Mouse (Mus musculus) neural tube, embryonic 11.5 days (tissue): ENCODE measurements around the gene Zdhhc12. TPM values are rescaled to one million over a fixed set of nuclear protein-coding genes. Genes with fewer than 3 reads are reported as not detected.
"Not testable (repeated sequence)": the region's sequence is repeated elsewhere in the genome, so short reads cannot be mapped to it uniquely, and the experiment has no call there.

Experiments used
- ATAC-seq: fragments of 200-750 bp; cut with Nextera tagmentation; 2 replicates; pipeline ENCODE4 v1.8.0; 2017; ENCODE audit warnings: moderate number of reproducible peaks, mild to moderate bottlenecking, moderate TSS enrichment, moderate library complexity; ENCODE audit not compliant: insufficient read depth, low FRiP score, low TSS enrichment
- DNase-seq: peaks from one replicate; pipeline ENCODE4 v3.0.0-alpha.2; 2015; ENCODE audit warnings: low spot score
- H3K27ac ChIP-seq: fragments of 300-500 bp; sonication (generic); 2 replicates; pipeline ENCODE4 v1.5.1; 2014; ENCODE audit warnings: low read depth, mild to moderate bottlenecking, low read length
- H3K27me3 ChIP-seq: fragments of 300-500 bp; sonication (generic); 2 replicates; pipeline ENCODE4 v1.6.1; 2014; ENCODE audit warnings: mild to moderate bottlenecking, low read length, mixed read lengths; ENCODE audit not compliant: control insufficient read depth, insufficient read depth
- H3K36me3 ChIP-seq: fragments of 300-500 bp; sonication (generic); 2 replicates; pipeline ENCODE4 v1.6.1; 2014; ENCODE audit warnings: mild to moderate bottlenecking, low read length, moderate library complexity, mixed read lengths; ENCODE audit not compliant: control insufficient read depth, insufficient read depth
- H3K4me1 ChIP-seq: fragments of 300-500 bp; sonication (generic); 2 replicates; pipeline ENCODE4 v1.6.1; 2014; ENCODE audit warnings: low read length, mixed read lengths; ENCODE audit not compliant: control insufficient read depth, insufficient read depth
- H3K4me2 ChIP-seq: fragments of 300-500 bp; sonication (generic); 2 replicates; pipeline ENCODE4 v1.6.1; 2014; ENCODE audit warnings: low read depth, mild to moderate bottlenecking, moderate library complexity
- H3K4me3 ChIP-seq: fragments of 300-500 bp; sonication (generic); 2 replicates; pipeline ENCODE4 v1.5.1; 2014; ENCODE audit warnings: low read depth, low read length
- H3K9ac ChIP-seq: fragments of 300-500 bp; sonication (generic); 2 replicates; pipeline ENCODE4 v1.6.1; 2014; ENCODE audit warnings: mild to moderate bottlenecking, low read length
- H3K9me3 ChIP-seq: fragments of 300-500 bp; sonication (generic); 2 replicates; pipeline ENCODE4 v1.6.1; 2016; ENCODE audit warnings: low read length; ENCODE audit not compliant: control insufficient read depth
- WGBS: fragments of 180-500 bp; shearing (Covaris S2); extraction: QIAGEN DNeasy Blood & Tissue Kit; methylation state at CpG from one replicate; pipeline ENCODE4 v1.1.7; 2014; 5-methylcytosine and 5-hydroxymethylcytosine counted together
- polyA plus RNA-seq: library from polyadenylated mRNA; unstranded; fragments of >200 nt; fragmentation: Nextera tagmentation; extraction: Ambion mirVana; gene quantifications from 2 replicates; pipeline ENCODE4 v1.2.1, GENCODE M21; 2014

Gene Zdhhc12
- polyA plus RNA-seq, 1 experiment from 2014 or later: 31.1 TPM

DNA sequence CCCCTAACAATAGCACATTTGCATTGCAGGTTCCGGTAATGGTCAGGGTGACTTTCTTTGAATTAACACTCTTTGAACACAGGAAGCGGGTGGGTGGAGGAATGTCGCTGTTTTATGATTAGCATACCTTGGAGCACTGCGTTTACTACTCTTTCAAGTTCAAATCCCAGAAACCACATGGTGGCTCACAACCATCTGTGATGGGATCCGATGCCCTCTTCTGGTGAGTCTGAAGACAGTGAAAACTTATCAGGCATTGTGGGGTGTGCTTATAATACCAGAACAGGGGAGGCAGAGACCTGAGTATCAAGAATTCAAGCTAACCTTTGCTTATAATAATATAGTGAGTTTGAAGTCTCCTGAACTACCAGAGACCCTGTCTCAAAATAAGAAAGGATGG lies 37.8 kb upstream of the Zdhhc12 start:
- H3K27me3 ChIP-seq, ATAC-seq, H3K4me2 ChIP-seq, H3K9me3 ChIP-seq, H3K4me3 ChIP-seq, H3K27ac ChIP-seq, DNase-seq, H3K36me3 ChIP-seq, H3K9ac ChIP-seq: not testable (repeated sequence)
- WGBS: 64% methylated on average over 5 of the region's 5 CpGs
- peaks cover 12% of the 10 kb centered on the region for H3K4me1 ChIP-seq

DNA sequence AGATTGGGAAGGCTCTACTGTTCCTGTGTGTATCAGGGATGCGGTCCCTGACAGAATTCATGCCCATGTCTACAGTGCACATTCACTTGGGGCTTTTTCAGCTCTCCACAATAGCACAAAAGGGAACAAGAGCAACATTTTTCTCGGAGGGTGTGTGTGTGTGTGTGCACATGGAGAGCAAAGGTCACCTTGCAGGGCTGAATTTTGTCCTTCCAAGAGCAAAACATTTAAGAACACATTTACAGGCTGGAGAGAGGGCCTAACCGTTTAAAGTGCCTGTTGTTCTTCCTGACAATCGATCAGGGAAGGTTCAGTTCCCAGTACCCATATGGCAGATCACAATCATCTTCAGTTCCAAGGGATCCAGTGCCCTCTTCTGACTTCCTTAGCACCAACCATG lies 36.7 kb upstream of the Zdhhc12 start:
- no peaks in the 10 kb centered on the region for H3K9me3 ChIP-seq
- H3K9ac ChIP-seq: no peak overlapping the region
- no peaks in the 10 kb centered on the region for H3K36me3 ChIP-seq
- no peak overlapping the region for H3K4me3 ChIP-seq
- no peak for ATAC-seq
- WGBS: 86% methylated on average over 4 of the region's 4 CpGs
- H3K4me1 ChIP-seq: peaks cover 10% of the 10 kb centered on the region
- no peak for DNase-seq
- no peaks in the 10 kb centered on the region for H3K27me3 ChIP-seq
- H3K27ac ChIP-seq: no peak overlapping the region
- no peak overlapping the region for H3K4me2 ChIP-seq

DNA sequence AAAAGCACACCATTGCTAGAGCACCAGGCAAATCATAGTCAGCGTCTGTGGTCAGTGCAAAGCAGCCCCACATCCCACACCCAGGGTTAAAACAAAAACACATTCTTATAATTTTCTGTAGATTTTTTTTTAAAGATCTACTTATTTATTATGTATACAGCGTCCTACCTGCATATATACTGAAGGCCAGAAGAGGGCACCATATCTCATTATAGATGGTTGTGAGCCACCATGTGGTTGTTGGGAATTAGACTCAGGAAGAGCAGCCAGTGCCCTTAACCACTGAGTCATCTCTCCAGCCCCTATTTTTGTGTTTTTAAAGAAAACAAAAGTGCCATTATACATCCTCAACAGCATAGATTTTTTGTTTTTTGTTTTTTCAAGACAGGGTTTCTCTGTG lies 35.3 kb upstream of the Zdhhc12 start:
- DNase-seq (peak; percentile 42), ATAC-seq (no peak)
- Histone ChIP-seq H3K4me1 (peaks cover 2% of the 10 kb centered on the region), H3K27ac (no peak overlapping the region), H3K4me3 (no peak overlapping the region), H3K9me3 (no peaks in the 10 kb centered on the region), H3K9ac (no peak overlapping the region), H3K36me3 (no peaks in the 10 kb centered on the region), H3K4me2 (no peak overlapping the region), H3K27me3 (no peaks in the 10 kb centered on the region)
- WGBS: 30% methylated on average over 2 of the region's 2 CpGs

DNA sequence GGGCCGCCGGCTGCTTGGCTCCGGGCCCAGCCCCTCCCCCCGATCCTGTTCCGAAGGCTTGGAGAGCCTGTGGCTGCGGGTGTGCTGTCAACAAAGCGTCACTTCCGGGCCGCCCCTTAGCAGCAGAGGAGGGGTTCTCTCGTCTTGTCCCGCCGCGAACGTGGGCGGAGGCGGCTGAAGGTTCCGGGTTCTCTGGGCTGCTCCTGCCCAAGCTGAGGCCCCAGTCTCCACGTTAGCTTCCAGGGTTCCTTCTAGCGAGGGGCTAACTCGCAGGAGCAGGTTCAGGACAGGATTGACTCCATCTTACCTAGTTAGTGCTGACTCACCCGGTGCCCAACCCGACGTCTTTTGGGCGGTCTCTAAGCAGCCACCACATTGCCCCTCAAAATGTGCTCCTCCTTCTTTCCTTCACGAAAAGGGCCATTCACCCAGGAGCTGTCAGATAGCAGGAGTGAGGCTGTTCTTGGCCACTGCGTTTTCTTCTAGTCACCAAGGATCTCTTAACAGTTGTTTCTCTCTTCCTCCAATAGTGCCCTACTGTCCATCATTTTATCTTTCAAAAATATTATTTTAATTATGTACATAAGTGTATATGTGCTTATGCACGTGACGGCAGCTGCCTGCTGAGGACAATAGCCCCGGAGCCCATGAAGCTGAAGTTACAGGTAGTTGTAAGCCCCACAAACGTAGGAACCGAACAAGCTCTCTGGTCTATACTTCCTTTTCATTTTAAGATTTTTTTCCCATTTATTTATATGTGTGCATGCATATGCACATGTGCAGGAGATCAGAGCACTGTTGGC lies 31.2 kb upstream of the Zdhhc12 start, which contains the start of gene Zer1:
Gene Zer1, minus strand, starts transcription at position 114 of the 803 bp plus-strand sequence.
- Histone ChIP-seq H3K4me3 (peak within 1 kb of the TSS; percentile 83), H3K36me3 (no peaks in the 10 kb centered on the region), H3K27me3 (no peaks in the 10 kb centered on the region), H3K9ac (peak within 1 kb of the TSS; percentile 86), H3K27ac (peak within 1 kb of the TSS; percentile 62; the same call in 1 of the 2 replicates), H3K9me3 (no peaks in the 10 kb centered on the region), H3K4me1 (peaks cover 10% of the 10 kb centered on the region), H3K4me2 (peak within 1 kb of the TSS; percentile 91)
- ATAC-seq (peak; percentile 91), DNase-seq (peak; percentile 90)
- 11% methylated on average over 31 of the region's 31 CpGs for WGBS

DNA sequence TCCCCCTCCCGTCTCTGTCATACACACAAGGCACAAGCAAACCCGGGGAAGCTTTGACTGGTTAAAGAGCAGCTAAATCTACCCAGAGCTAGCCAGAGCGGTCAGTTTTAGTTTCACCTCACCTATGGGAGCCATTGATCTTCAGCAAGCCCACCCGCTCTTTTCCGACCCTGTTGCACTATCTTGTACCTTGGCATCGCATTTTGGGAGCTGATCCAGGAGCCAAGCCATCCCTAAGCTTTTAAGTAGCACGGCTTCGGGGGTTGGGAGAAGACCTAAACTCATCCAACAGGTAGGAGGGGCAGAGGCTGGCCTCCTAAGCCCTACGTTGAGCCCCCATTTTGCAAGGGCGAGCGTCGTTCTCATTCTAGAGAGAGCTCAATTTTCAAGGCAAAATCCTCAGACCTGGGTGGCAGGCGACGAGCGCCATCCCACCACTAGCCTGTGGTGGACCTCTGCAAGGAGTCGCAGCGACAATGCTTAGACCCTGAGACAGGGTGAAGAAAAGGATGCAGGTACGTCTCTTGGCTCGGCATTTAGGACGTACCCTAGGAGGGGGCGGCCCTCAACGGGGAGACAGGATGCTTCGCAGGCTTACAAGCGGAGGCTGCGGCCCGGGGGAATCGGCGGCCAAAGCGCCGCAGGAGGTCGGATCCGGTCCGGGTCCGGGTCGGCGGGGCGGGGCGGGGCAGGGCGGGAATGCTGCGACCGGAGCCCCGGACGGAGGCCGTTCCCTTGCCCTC lies 30.5 kb upstream of the Zdhhc12 start:
- H3K4me2 ChIP-seq: peak overlapping the region; percentile 91
- H3K36me3 ChIP-seq: no peaks in the 10 kb centered on the region
- ATAC-seq (peak; percentile 64), DNase-seq (no peak)
- no peaks in the 10 kb centered on the region for H3K27me3 ChIP-seq
- peaks cover 15% of the 10 kb centered on the region for H3K4me1 ChIP-seq
- peak overlapping the region; percentile 62; the same call in 1 of the 2 replicates for H3K27ac ChIP-seq
- H3K4me3 ChIP-seq: peak overlapping the region; percentile 83
- H3K9ac ChIP-seq: peak overlapping the region; percentile 86
- no peaks in the 10 kb centered on the region for H3K9me3 ChIP-seq
- 2% methylated on average over 44 of the region's 44 CpGs for WGBS

DNA sequence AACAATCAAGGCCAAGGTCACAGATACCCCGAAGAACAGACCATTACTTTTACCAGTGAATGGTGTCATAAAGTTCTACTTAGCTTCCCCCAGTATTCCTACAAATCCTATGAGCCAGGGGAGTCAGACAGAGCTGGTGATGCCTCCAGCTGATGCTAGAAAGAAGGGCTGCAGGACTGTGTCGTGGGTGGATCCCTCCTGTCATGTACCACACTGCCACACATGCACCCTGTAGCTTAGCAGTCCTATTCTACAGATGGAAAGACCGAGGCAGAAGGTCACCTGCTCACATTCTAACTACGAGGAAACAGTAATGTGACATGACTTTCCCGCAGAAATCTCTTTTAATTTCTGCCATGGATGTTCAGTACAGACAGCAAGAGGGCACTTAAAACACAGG lies 29.3 kb upstream of the Zdhhc12 start:
- Histone ChIP-seq H3K4me2 (no peak overlapping the region), H3K4me1 (peaks cover 15% of the 10 kb centered on the region), H3K4me3 (no peak overlapping the region), H3K36me3 (no peaks in the 10 kb centered on the region), H3K27ac (no peak overlapping the region), H3K27me3 (no peaks in the 10 kb centered on the region), H3K9ac (no peak overlapping the region), H3K9me3 (no peaks in the 10 kb centered on the region)
- DNase-seq (no peak), ATAC-seq (no peak)
- WGBS: 83% methylated on average over 5 of the region's 5 CpGs

DNA sequence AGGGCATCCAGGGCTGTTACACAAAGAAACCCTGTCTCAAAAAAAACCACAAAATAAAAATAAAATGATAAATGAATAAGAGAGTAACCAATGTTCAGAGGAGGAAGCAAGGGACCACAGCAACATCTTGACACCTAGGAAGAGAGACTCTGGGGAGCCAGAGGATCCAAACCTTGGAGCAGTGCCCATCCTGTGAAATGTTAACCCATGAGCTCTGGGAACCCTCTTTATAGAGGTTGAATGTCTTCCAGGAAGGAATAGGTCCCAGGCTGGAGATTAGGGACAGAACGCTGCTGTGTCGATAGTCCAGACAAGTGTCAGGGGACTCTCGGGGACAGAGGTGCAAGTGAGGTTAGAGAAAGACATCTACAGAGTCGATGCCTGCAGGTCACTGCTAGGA lies 26.8 kb upstream of the Zdhhc12 start:
- H3K9me3 ChIP-seq: no peaks in the 10 kb centered on the region
- DNase-seq (no peak), ATAC-seq (no peak)
- no peaks in the 10 kb centered on the region for H3K27me3 ChIP-seq
- H3K4me1 ChIP-seq: peaks cover 15% of the 10 kb centered on the region
- no peak overlapping the region for H3K9ac ChIP-seq
- no peak overlapping the region for H3K27ac ChIP-seq
- no peak overlapping the region for H3K4me3 ChIP-seq
- WGBS: 87% methylated on average over 4 of the region's 4 CpGs
- no peak overlapping the region for H3K4me2 ChIP-seq
- H3K36me3 ChIP-seq: no peaks in the 10 kb centered on the region

DNA sequence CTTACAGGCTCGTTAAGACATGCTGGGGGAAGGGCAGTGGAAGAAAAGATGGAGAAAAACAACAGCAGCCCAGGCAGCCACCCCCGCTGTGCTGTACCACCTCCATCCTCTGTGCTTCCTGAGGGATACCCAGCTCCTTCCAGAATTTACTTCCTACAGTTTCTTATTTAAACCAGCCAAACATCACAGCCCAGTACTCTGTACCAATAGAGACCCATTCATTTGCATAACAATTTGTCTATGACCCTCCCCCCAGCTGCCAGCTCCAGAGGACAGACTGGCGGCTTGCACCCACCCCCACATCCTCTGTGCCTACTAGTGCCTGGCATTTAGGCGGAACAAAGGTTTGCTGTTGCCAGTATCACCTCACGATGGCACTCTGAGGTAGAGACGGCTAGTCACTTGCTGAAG lies 26.2 kb upstream of the Zdhhc12 start:
- Histone ChIP-seq H3K27me3 (no peaks in the 10 kb centered on the region), H3K36me3 (no peaks in the 10 kb centered on the region), H3K27ac (no peak overlapping the region), H3K4me2 (no peak overlapping the region), H3K9ac (peak overlapping the region; percentile 39; the same call in 1 of the 2 replicates), H3K4me3 (no peak overlapping the region), H3K4me1 (peaks cover 15% of the 10 kb centered on the region), H3K9me3 (no peaks in the 10 kb centered on the region)
- 19% methylated on average over 6 of the region's 6 CpGs for WGBS
- ATAC-seq: no peak
- DNase-seq: no peak
